Mouse (Mus musculus) midbrain, embryonic 14.5 days (tissue): ENCODE measurements around the gene Krtap4-13. TPM values are rescaled to one million over a fixed set of nuclear protein-coding genes. Genes with fewer than 3 reads are reported as not detected.
"Not testable (repeated sequence)": the region's sequence is repeated elsewhere in the genome, so short reads cannot be mapped to it uniquely, and the experiment has no call there.

Source experiments
- ATAC-seq: fragments of 200-750 bp; cut with Nextera tagmentation; 2 replicates; pipeline ENCODE4 v1.8.0; 2017; ENCODE audit warnings: moderate number of reproducible peaks, moderate library complexity; ENCODE audit not compliant: low FRiP score, low TSS enrichment
- DNase-seq: peaks from one replicate; pipeline ENCODE4 v3.0.0-alpha.2; 2015
- H3K27ac ChIP-seq: fragments of 300-500 bp; sonication (generic); replicated peaks from 2 replicates; pipeline ENCODE4 v1.5.1; 2014; ENCODE audit warnings: mild to moderate bottlenecking, low read depth, low read length, moderate library complexity
- H3K27me3 ChIP-seq: fragments of 300-500 bp; sonication (generic); 2 replicates; pipeline ENCODE4 v1.6.1; 2014; ENCODE audit warnings: low read length, control low read depth, mixed read lengths; ENCODE audit not compliant: control insufficient read depth, insufficient read depth
- H3K36me3 ChIP-seq: fragments of 300-500 bp; sonication (generic); 2 replicates; pipeline ENCODE4 v1.6.1; 2014; ENCODE audit warnings: low read length, control low read depth; ENCODE audit not compliant: control insufficient read depth, insufficient read depth
- H3K4me1 ChIP-seq: fragments of 300-500 bp; sonication (generic); 2 replicates; pipeline ENCODE4 v1.6.1; 2014; ENCODE audit warnings: mild to moderate bottlenecking, antibody characterized with exemption, low read length, control low read depth; ENCODE audit not compliant: control insufficient read depth, insufficient read depth
- H3K4me2 ChIP-seq: fragments of 300-500 bp; sonication (generic); 2 replicates; pipeline ENCODE4 v1.6.1; 2014; ENCODE audit warnings: mild to moderate bottlenecking, low read length, moderate library complexity
- H3K4me3 ChIP-seq: fragments of 300-500 bp; sonication (generic); replicated peaks from 2 replicates; pipeline ENCODE4 v1.5.1; 2014; ENCODE audit warnings: low read depth, low read length
- H3K9ac ChIP-seq: fragments of 300-500 bp; sonication (generic); replicated peaks from 2 replicates; pipeline ENCODE4 v1.6.1; 2014; ENCODE audit warnings: mild to moderate bottlenecking, low read length, moderate library complexity
- H3K9me3 ChIP-seq: fragments of 300-500 bp; sonication (generic); 2 replicates; pipeline ENCODE4 v1.6.1; 2016; ENCODE audit warnings: low read length, control low read depth, mixed read lengths; ENCODE audit not compliant: control insufficient read depth
- WGBS: fragments of 180-500 bp; shearing (Covaris S2); extraction: QIAGEN DNeasy Blood & Tissue Kit; methylation state at CpG from one replicate; pipeline ENCODE4 v1.1.7; 2014; 5-methylcytosine and 5-hydroxymethylcytosine counted together
- polyA plus RNA-seq: library from polyadenylated mRNA; unstranded; fragments of >200 nt; fragmentation: Nextera tagmentation; extraction: Ambion mirVana; gene quantifications from 2 replicates; pipeline ENCODE4 v1.2.1, GENCODE M21; 2014

The Krtap4-13 gene
- polyA plus RNA-seq = not detected in 2 replicates

- not testable (repeated sequence) for H3K9ac ChIP-seq, ATAC-seq, H3K9me3 ChIP-seq, H3K36me3 ChIP-seq, H3K27me3 ChIP-seq, H3K4me3 ChIP-seq, H3K4me2 ChIP-seq, H3K4me1 ChIP-seq, H3K27ac ChIP-seq, DNase-seq
These were observed at the start of gene Krtap4-13 for GRCm38 (mm10) chr11:99809792-99810191. Gene Krtap4-13 (minus strand): TSS chr11:99809892.

DNA sequence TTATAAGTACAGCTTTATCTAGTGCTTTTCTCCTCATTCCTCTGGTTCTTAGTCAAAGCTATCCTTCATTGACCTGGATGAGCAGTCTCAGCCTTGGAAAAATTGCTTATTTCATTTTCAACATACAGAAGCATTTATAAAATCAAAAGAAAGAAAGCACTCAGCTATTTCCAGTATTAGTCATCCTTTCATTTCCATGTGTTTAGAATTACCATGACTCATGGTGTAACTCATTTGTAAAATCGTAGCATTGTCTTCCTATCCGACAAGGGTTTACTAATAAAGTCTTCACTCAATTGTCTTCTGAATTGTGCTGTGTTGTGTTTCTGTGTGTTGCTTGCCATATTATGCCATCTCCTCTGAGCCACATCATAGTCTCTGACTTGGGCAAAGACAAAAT is 49.1 kb upstream of the Krtap4-13 start:
- 74% methylated on average over 2 of the region's 2 CpGs for WGBS
- ATAC-seq = no peak

DNA sequence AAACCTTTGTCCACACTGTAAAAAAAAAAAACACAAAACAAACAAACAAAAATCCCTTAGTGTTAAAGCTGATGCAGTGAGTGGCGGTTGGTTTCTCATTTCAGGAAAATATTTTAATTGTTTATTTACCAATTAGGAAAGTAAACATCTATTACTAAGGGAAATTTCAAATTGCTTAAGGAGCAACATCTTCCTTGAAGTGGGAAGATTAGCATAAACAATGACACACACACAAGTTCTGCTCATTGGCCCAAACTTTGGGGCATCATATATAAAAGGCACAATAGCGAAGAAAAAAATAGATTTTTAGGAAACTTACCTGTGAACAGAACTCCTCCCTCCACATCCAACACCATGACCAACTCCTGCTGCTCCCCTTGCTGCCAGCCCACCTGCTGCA is 47.9 kb upstream of the Krtap4-13 start, which contains the start of gene Gm11568:
TSS of gene Gm11568 (plus strand) at position 301 of the 400 bp plus-strand sequence.
- Histone ChIP-seq H3K4me1 (no peaks in the 10 kb centered on the region), H3K27ac (no peak within 1 kb of the TSS), H3K27me3 (no peaks in the 10 kb centered on the region), H3K4me2 (no peak within 1 kb of the TSS), H3K4me3 (no peak within 1 kb of the TSS), H3K9me3 (no peaks in the 10 kb centered on the region), H3K36me3 (no peaks in the 10 kb centered on the region), H3K9ac (no peak within 1 kb of the TSS)
- ATAC-seq (no peak), DNase-seq (no peak)
- WGBS = 90% methylated on average over 2 of the region's 2 CpGs

More for the DNA sequence above, 49.1 kb upstream of the Krtap4-13 start:
- H3K4me3 ChIP-seq = no peak overlapping the region
- no peak overlapping the region for H3K9ac ChIP-seq
- H3K4me1 ChIP-seq = no peaks in the 10 kb centered on the region
- no peak for DNase-seq
- H3K9me3 ChIP-seq = no peaks in the 10 kb centered on the region
- no peaks in the 10 kb centered on the region for H3K27me3 ChIP-seq
- H3K27ac ChIP-seq = no peak overlapping the region
- H3K36me3 ChIP-seq = no peaks in the 10 kb centered on the region
- no peak overlapping the region for H3K4me2 ChIP-seq

- ATAC-seq (no peak), DNase-seq (peak; percentile 67)
- Histone ChIP-seq H3K36me3 (no peaks in the 10 kb centered on the region), H3K4me1 (no peaks in the 10 kb centered on the region), H3K9me3 (no peaks in the 10 kb centered on the region), H3K4me3 (no peak overlapping the region), H3K27me3 (no peaks in the 10 kb centered on the region), H3K4me2 (no peak overlapping the region), H3K9ac (no peak overlapping the region), H3K27ac (no peak overlapping the region)
- WGBS = 65% methylated on average over 3 of the region's 3 CpGs
These were observed 44.4 kb upstream of the Krtap4-13 start for GRCm38 (mm10) chr11:99854121-99854520.

DNA sequence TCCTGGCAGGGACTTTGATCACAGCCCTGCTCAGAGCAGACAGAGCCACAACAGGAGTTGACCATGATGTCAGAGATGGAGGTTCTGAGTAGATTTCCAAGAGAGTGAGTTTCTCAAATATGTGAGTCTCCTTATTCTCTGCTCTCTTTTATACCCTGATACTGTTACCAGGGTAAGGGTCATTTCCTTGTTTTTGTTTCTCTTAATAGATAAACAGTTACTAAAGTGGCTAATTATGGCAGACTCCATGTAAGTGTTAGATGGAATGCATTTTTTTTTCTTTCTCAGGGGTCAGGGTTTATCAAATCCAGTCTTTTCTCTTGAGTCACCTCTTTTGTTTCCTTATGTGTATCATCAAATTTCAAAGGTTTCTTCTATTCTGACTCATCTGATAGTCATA is 41.8 kb upstream of the Krtap4-13 start, which contains the start of gene Krtap4-16:
TSS of gene Krtap4-16 (minus strand) at position 101 of the 400 bp plus-strand sequence.
- H3K4me2 ChIP-seq = no peak within 1 kb of the TSS
- H3K4me1 ChIP-seq = no peaks in the 10 kb centered on the region
- DNase-seq (no peak), ATAC-seq (no peak)
- no peak within 1 kb of the TSS for H3K27ac ChIP-seq
- H3K4me3 ChIP-seq = no peak within 1 kb of the TSS
- H3K9ac ChIP-seq = no peak within 1 kb of the TSS
- H3K9me3 ChIP-seq = no peaks in the 10 kb centered on the region
- no peaks in the 10 kb centered on the region for H3K36me3 ChIP-seq
- H3K27me3 ChIP-seq = no peaks in the 10 kb centered on the region

DNA sequence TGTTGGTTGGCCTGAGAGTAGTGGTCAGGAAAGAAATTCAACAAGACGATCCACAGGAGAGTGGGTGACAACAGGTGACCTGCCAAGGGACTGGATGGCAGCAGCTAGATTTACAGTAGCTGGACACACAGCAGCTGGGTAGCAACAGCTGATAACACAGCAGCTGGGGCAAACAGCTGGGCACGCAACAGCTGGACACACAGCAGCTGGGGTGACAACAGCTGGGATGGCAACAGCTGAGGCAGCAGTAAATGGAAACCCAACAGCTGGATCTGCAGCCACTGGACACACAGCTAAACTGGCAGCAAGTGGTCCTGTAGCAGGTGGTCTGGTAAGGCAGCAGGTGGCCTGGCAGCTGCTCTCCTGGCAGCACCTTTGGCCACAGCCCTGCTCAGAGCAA is 37.1 kb upstream of the Krtap4-13 start:
- DNase-seq (no peak), ATAC-seq (no peak)
- H3K4me3 ChIP-seq = no peak overlapping the region
- H3K27ac ChIP-seq = no peak overlapping the region
- 95% methylated on average over 2 of the region's 2 CpGs for WGBS
- no peaks in the 10 kb centered on the region for H3K27me3 ChIP-seq
- H3K9ac ChIP-seq = no peak overlapping the region
- H3K4me1 ChIP-seq = no peaks in the 10 kb centered on the region
- H3K36me3 ChIP-seq = no peaks in the 10 kb centered on the region
- no peak overlapping the region for H3K4me2 ChIP-seq
- H3K9me3 ChIP-seq = no peaks in the 10 kb centered on the region

- Histone ChIP-seq H3K4me2 (no peak overlapping the region), H3K9me3 (no peaks in the 10 kb centered on the region), H3K4me1 (no peaks in the 10 kb centered on the region), H3K9ac (no peak overlapping the region), H3K4me3 (no peak overlapping the region), H3K36me3 (no peaks in the 10 kb centered on the region), H3K27ac (no peak overlapping the region), H3K27me3 (no peaks in the 10 kb centered on the region)
- 70% methylated on average over 1 of the region's 1 CpGs for WGBS
- DNase-seq (no peak), ATAC-seq (no peak)
These were observed 32.5 kb upstream of the Krtap4-13 start for GRCm38 (mm10) chr11:99842185-99842584.

- DNase-seq (no peak), ATAC-seq (no peak)
- H3K4me2 ChIP-seq = no peak within 1 kb of the TSS
- no peak within 1 kb of the TSS for H3K9ac ChIP-seq
- no peak within 1 kb of the TSS for H3K27ac ChIP-seq
- no peak within 1 kb of the TSS for H3K4me3 ChIP-seq
- no peaks in the 10 kb centered on the region for H3K4me1 ChIP-seq
- no peaks in the 10 kb centered on the region for H3K36me3 ChIP-seq
- 77% methylated on average over 1 of the region's 1 CpGs for WGBS
- no peaks in the 10 kb centered on the region for H3K9me3 ChIP-seq
- no peaks in the 10 kb centered on the region for H3K27me3 ChIP-seq
These were observed 28.3 kb upstream of the Krtap4-13 start, which contains the start of gene 2300003K06Rik for GRCm38 (mm10) chr11:99837966-99838365. Gene 2300003K06Rik (minus strand): TSS chr11:99838066.

DNA sequence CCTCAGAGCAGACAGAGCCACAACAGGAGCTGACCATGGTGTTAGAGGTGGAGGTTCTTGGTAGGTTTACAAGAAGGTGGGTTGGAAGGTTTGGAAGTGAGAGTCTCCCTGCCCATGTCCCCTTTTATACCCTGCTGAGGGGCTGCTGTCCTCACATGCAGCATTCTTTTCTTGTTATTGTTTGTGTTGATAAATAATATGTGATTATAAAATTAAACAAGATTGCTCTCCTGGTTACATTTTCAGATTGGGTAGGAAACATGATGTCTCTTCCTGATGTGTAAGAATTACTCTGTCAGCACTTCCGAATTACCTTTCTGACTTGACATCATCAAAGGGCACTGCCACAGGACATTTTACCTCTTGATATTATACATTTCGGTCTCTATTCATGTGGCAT is 5.9 kb upstream of the Krtap4-13 start, which contains the start of gene Gm11564:
TSS of gene Gm11564 (minus strand) at position 101 of the 400 bp plus-strand sequence.
- not testable (repeated sequence) for H3K36me3 ChIP-seq, H3K4me3 ChIP-seq, H3K9me3 ChIP-seq, H3K4me2 ChIP-seq, H3K9ac ChIP-seq, H3K27ac ChIP-seq, H3K4me1 ChIP-seq, DNase-seq, H3K27me3 ChIP-seq, ATAC-seq
- WGBS = 86% methylated on average over 2 of the region's 2 CpGs
